Mouse (Mus musculus): ENCODE measurements around the gene Tmem25.
"Not testable (repeated sequence)": the region's sequence is repeated elsewhere in the genome, so short reads cannot be mapped to it uniquely, and the experiment has no call there.

Tmem25 gene

DNA sequence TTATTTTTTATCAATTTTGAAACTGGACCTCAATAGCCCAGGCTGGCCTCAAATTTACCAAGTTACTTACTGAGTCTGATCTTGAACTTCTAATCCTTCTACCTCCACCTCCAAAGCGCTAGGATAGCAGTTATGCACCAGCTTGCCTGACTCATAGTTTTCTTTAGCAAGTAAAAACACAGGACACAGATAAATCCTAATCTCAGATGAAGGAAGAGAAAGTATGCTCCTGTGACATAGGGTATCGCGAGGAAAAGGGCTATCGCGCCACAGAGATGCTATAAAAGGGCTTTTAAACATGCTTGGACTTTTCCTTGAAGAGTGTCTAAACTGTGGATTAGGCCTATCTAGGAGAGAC lies 26.7 kb downstream of the Tmem25 start:
- DNase-seq = no peak

DNA sequence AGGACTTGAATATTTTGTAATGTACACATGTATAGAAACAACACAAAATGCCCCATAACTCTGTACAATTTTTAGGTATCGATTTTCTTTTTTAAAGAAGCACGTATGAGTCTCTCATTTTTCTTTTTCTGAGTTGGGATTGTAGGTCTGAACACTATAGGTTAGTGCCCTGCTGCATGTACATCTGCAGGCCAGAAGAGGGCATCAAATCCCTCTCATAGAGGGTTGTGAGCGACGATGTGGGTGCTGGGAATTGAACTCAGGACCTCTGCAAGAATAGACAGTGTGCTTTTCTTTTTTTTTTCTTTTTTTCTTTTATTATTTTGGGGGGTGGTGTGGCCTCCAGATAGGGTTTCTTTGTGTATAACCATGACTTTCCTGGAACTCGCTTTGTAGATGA lies 27.7 kb downstream of the Tmem25 start:
- no peak for DNase-seq

DNA sequence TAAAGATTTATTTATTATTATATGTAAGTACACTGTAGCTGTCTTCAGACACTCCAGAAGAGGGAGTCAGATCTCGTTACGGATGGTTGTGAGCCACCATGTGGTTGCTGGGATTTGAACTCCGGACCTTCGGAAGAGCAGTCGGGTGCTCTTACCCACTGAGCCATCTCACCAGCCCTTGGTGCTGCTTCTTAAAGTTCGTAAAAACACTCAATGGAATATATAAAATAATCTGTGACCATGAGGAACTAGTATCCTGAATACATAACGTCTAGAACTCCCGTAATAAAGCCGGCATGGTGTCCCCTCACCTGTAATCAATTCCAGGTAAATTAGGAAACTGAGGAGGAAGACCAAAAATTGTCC lies 31.1 kb downstream of the Tmem25 start:
- DNase-seq = not testable (repeated sequence)

DNA sequence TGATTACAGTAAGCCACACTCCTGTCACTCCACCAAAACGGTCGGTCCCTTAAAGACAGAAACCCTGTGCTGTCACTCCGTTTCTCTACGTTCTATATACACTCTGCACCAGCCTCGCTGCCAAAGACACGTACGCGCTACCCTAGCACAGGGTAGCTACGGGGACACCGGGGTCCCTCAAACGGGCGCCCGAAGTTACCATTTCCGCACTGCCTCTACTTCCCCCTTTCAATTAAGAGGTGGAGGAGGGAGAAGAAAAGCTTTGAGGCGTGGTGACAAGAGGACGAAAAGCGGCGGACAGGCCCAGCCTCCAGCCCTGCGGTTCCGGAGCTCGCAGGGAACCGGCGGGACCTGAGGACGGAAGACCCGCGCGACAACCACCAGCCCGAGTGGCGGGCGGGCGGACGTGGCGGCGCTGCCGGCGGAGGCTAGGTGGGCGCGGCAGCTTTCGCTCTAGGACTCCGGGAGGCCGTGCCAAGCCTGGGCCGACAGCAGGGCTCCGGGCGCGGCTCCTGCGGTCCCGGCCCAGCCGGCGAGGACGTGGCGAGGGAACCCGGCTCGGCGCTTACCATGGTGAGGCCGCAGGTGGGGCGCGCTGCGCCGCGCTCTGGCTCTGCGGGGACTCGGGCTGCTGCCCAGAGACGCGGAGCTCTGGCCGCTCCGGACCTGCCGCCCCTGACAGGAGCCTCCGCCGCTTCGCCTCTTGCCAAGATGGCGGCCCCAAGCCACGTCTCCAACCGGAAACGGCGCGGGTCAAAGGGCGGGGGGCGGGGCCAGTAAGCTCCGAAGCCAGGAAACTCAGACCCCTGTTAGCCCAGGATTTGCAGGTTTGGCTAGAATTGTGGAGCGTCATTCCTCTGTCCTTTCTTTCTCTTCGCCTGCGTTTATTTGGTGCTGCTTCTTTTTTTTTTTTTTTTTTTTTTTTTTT lies 31.7 kb downstream of the Tmem25 start, which contains the start of the genes Arcn1 and Ift46:
TSS of gene Arcn1 (minus strand) at position 745 of the 928 bp plus-strand sequence.
TSS of gene Ift46 (plus strand) at position 808 of the 928 bp plus-strand sequence.
- peak; percentile 79 for DNase-seq

DNA sequence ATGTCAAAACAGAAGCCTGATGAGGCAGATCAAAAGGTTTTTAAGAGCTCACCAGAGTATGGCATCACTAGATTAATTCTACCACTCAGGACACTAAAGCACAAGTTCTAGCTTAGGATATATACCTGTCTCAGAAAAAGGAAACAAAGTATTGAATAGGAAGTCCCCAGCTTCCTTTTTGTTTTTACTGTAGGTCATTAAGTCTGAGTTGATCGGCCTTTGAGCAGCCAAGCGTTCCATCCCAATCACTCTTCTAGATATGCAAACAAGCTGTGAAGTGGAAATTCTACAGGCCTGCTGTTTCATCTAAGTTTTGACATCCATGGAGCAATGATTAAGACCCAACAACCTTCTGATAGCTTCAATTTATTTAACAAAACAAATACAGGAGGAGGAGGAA lies 38.2 kb downstream of the Tmem25 start:
- no peak for DNase-seq

DNA sequence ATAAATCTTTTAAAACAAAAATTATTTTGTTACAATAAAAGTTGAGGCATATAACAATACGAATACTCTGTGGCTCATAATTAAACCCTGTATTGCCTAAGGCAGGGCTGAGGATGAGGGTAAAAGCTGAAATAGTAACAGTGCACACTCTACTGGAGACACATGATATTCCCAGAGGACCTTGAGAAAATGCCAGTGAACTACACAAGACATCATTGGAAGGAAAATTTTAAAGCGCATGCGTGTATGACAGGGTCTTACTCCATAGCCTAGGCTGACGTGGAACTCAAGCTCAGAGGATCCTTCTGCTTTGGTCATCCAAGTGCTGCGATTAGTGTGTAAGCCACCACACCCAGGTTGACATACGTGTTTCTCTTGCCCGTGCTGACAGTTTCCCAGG lies 50.6 kb downstream of the Tmem25 start:
- DNase-seq = no peak

DNA sequence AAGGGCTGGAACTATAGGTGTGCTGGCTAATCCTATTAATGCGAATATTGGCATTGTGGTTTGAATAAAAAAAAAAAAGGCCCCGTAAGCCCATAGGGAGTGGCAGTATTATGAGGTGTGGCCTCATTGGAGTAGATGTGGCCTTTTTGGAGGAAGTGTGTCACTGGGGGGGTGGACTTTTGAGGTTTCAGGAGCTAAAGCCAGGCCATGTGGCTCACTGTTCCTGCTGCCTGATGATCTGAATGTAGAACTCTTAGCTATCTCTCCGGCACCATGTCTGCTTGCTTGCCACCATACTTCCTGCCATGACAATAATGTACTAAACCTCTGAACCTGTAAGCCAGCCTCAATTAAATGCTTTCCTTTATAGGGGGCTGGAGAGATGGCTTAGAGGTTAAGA lies 51.8 kb downstream of the Tmem25 start:
- DNase-seq = no peak

DNA sequence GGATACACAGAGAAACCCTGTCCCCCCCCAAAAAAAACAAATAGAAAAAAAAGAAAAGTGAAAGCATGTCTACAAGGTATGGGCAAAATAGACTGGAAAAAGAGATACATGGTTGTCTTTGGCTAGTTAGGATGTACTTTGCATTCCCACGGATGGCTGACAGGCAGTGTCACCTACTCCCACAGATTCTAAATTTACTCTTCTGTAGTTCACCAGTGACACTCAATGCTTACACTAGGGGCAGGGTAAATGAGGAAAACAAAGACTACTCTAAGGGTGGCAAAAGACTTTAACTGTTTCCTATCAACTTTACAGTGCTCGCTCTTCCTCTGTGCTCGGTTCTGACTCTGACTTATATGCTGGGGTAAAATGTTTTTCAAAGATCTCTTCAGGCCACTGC lies 52.4 kb downstream of the Tmem25 start:
- no peak for DNase-seq

DNA sequence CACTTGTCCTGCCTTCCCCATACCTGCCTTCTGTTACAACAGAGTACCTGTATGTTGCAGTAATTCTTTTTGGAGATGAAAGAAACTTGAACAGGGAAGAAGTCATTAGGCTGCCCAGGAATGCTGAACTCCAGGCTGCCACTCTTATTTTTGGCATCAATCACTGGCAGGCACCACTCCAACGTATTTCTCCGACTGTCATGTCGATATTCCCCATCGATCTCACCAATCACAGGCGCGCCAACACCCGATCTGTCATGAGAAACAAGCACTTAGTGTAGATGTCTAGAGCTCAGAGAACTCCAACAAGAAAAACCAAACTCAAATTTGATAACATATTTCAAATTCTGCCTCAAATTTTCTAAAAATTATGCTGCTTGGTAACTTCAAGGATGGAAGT lies 53.7 kb downstream of the Tmem25 start:
- no peak for DNase-seq
